Mouse (Mus musculus) hindbrain, embryonic 10.5 days (tissue): ENCODE results near the gene Cyp4f13. TPM values are rescaled to one million over a fixed set of nuclear protein-coding genes. Genes with fewer than 3 reads are reported as not detected.

ENCODE experiments used
- DNase-seq: peaks from one replicate; pipeline ENCODE4 v3.0.0-alpha.2; 2017; ENCODE audit warnings: low spot score
- H3K27ac ChIP-seq: fragments of 300-500 bp; sonication (generic); 2 replicates; pipeline ENCODE4 v1.5.1; 2016; ENCODE audit warnings: mild to moderate bottlenecking, moderate library complexity
- H3K27me3 ChIP-seq: fragments of 300-500 bp; sonication (generic); 2 replicates; pipeline ENCODE4 v1.6.1; 2016; ENCODE audit warnings: mild to moderate bottlenecking; ENCODE audit not compliant: poor library complexity, insufficient read depth, severe bottlenecking
- H3K36me3 ChIP-seq: fragments of 300-500 bp; sonication (generic); 2 replicates; pipeline ENCODE4 v1.6.1; 2016; ENCODE audit warnings: mild to moderate bottlenecking, moderate library complexity
- H3K4me1 ChIP-seq: fragments of 300-500 bp; sonication (generic); replicated peaks from 2 replicates; pipeline ENCODE4 v1.6.1; 2016; ENCODE audit warnings: mild to moderate bottlenecking
- H3K4me3 ChIP-seq: fragments of 300-500 bp; sonication (generic); 2 replicates; pipeline ENCODE4 v1.5.1; 2016; ENCODE audit warnings: mild to moderate bottlenecking, moderate library complexity
- H3K9me3 ChIP-seq: fragments of 300-500 bp; sonication (generic); 2 replicates; pipeline ENCODE4 v1.6.1; 2016; ENCODE audit warnings: mild to moderate bottlenecking, moderate library complexity
- WGBS: fragments of 180-500 bp; shearing (Covaris S2); methylation state at CpG from one replicate; pipeline ENCODE4 v1.1.7; 2016; 5-methylcytosine and 5-hydroxymethylcytosine counted together
- polyA plus RNA-seq: library from polyadenylated mRNA; unstranded; fragments of >200 nt; fragmentation: Nextera tagmentation; extraction: Ambion mirVana; gene quantifications from 2 replicates; pipeline ENCODE4 v1.2.1, GENCODE M21; 2016

The Cyp4f13 gene
- polyA plus RNA-seq = 3.5 and 4.3 TPM in 2 replicates

GRCm38 (mm10) chr17:32947215-32947914 is at the start of gene Cyp4f13:
TSS of gene Cyp4f13 (minus strand) at chr17:32947402.
- H3K27ac ChIP-seq = peak within 1 kb of the TSS; percentile 4; the same call in 1 of the 2 replicates
- no peaks in the 10 kb centered on the region for H3K36me3 ChIP-seq
- 43% methylated on average over 12 of the region's 12 CpGs for WGBS
- no peaks in the 10 kb centered on the region for H3K9me3 ChIP-seq
- peak; percentile 59 for DNase-seq
- H3K4me1 ChIP-seq = 0 out of 2 replicates have a peak, but pooled peaks cover 3% of the 10 kb centered on the region
- peak within 1 kb of the TSS; percentile 41 for H3K4me3 ChIP-seq
- H3K27me3 ChIP-seq = no peaks in the 10 kb centered on the region

GRCm38 (mm10) chr17:32992699-32993474 is 45.7 kb upstream of the Cyp4f13 start, which contains the start of gene Zfp952:
TSS of gene Zfp952 (plus strand) at chr17:32993129.
- Histone ChIP-seq H3K4me1 (peaks cover 13% of the 10 kb centered on the region), H3K36me3 (peaks cover 27% of the 10 kb centered on the region), H3K4me3 (peak within 1 kb of the TSS; percentile 82), H3K27ac (peak within 1 kb of the TSS; percentile 89), H3K9me3 (no peaks in the 10 kb centered on the region; the same call in 1 of the 2 replicates), H3K27me3 (no peaks in the 10 kb centered on the region)
- DNase-seq = peak; percentile 82
- WGBS = 2% methylated on average over 21 of the region's 21 CpGs

GRCm38 (mm10) chr17:32991965-32992698 is 44.9 kb upstream of the Cyp4f13 start:
- H3K36me3 ChIP-seq = peaks cover 27% of the 10 kb centered on the region
- H3K4me3 ChIP-seq = peak overlapping the region; percentile 82
- H3K9me3 ChIP-seq = no peaks in the 10 kb centered on the region; the same call in 1 of the 2 replicates
- 71% methylated on average over 12 of the region's 12 CpGs for WGBS
- H3K4me1 ChIP-seq = peaks cover 13% of the 10 kb centered on the region
- no peaks in the 10 kb centered on the region for H3K27me3 ChIP-seq
- DNase-seq = no peak
- peak overlapping the region; percentile 89 for H3K27ac ChIP-seq

- no peak for DNase-seq
- Histone ChIP-seq H3K4me3 (no peak overlapping the region), H3K4me1 (no peaks in the 10 kb centered on the region), H3K9me3 (no peaks in the 10 kb centered on the region), H3K36me3 (peaks cover 17% of the 10 kb centered on the region), H3K27ac (no peak overlapping the region), H3K27me3 (no peaks in the 10 kb centered on the region)
- 73% methylated on average over 4 of the region's 4 CpGs for WGBS
Observed at GRCm38 (mm10) chr17:32986301-32986700, 39.1 kb upstream of the Cyp4f13 start.

GRCm38 (mm10) chr17:32981361-32981760 is 34.2 kb upstream of the Cyp4f13 start:
- WGBS = 94% methylated on average over 4 of the region's 4 CpGs
- H3K9me3 ChIP-seq = 0 out of 2 replicates have a peak, but pooled peaks cover 9% of the 10 kb centered on the region
- peaks cover 65% of the 10 kb centered on the region for H3K36me3 ChIP-seq
- DNase-seq = no peak
- no peak overlapping the region for H3K27ac ChIP-seq
- H3K4me3 ChIP-seq = no peak overlapping the region
- no peaks in the 10 kb centered on the region for H3K4me1 ChIP-seq
- no peaks in the 10 kb centered on the region for H3K27me3 ChIP-seq

- Histone ChIP-seq H3K27ac (peak within 1 kb of the TSS; percentile 86), H3K36me3 (no peaks in the 10 kb centered on the region), H3K9me3 (no peaks in the 10 kb centered on the region), H3K4me3 (peak within 1 kb of the TSS; percentile 74), H3K27me3 (no peaks in the 10 kb centered on the region), H3K4me1 (peaks cover 19% of the 10 kb centered on the region)
- DNase-seq = peak; percentile 93
- WGBS = 0% methylated on average over 33 of the region's 33 CpGs
Observed at GRCm38 (mm10) chr17:32965623-32966290, 18.6 kb upstream of the Cyp4f13 start, which contains the start of gene Zfp472. TSS of gene Zfp472 (plus strand) at chr17:32965814.

- under 1% methylated on average over 14 of the region's 14 CpGs for WGBS
- Histone ChIP-seq H3K4me3 (peak overlapping the region; percentile 74), H3K27me3 (no peaks in the 10 kb centered on the region), H3K36me3 (no peaks in the 10 kb centered on the region), H3K9me3 (no peaks in the 10 kb centered on the region), H3K4me1 (peaks cover 19% of the 10 kb centered on the region), H3K27ac (peak overlapping the region; percentile 86)
- DNase-seq = no peak
Observed at GRCm38 (mm10) chr17:32965253-32965622, 18.0 kb upstream of the Cyp4f13 start.

GRCm38 (mm10) chr17:32951441-32951840 is 4.2 kb upstream of the Cyp4f13 start:
- no peak overlapping the region for H3K4me3 ChIP-seq
- WGBS = 35% methylated on average over 16 of the region's 16 CpGs
- H3K27me3 ChIP-seq = no peaks in the 10 kb centered on the region
- H3K9me3 ChIP-seq = no peaks in the 10 kb centered on the region
- 0 out of 2 replicates have a peak, but pooled peaks cover 3% of the 10 kb centered on the region for H3K4me1 ChIP-seq
- DNase-seq = peak; percentile 55
- H3K27ac ChIP-seq = no peak overlapping the region
- 0 out of 2 replicates have a peak, but pooled peaks cover 3% of the 10 kb centered on the region for H3K36me3 ChIP-seq

- Histone ChIP-seq H3K4me1 (0 out of 2 replicates have a peak, but pooled peaks cover 3% of the 10 kb centered on the region), H3K9me3 (no peaks in the 10 kb centered on the region), H3K36me3 (0 out of 2 replicates have a peak, but pooled peaks cover 3% of the 10 kb centered on the region), H3K27ac (no peak overlapping the region), H3K4me3 (no peak overlapping the region), H3K27me3 (no peaks in the 10 kb centered on the region)
- no peak for DNase-seq
- WGBS = 82% methylated on average over 11 of the region's 11 CpGs
Observed at GRCm38 (mm10) chr17:32951006-32951405, 3.8 kb upstream of the Cyp4f13 start.

- no peaks in the 10 kb centered on the region for H3K27me3 ChIP-seq
- 0 out of 2 replicates have a peak, but pooled peaks cover 3% of the 10 kb centered on the region for H3K4me1 ChIP-seq
- 0 out of 2 replicates have a peak, but pooled peaks cover under 1% of the 10 kb centered on the region for H3K36me3 ChIP-seq
- DNase-seq = no peak
- no peaks in the 10 kb centered on the region for H3K9me3 ChIP-seq
- no peak overlapping the region for H3K4me3 ChIP-seq
- no peak overlapping the region for H3K27ac ChIP-seq
- 91% methylated on average over 3 of the region's 3 CpGs for WGBS
Observed at GRCm38 (mm10) chr17:32950136-32950535, 2.9 kb upstream of the Cyp4f13 start.

GRCm38 (mm10) chr17:32946716-32947115 is 486 bp downstream of the Cyp4f13 start:
- no peaks in the 10 kb centered on the region for H3K36me3 ChIP-seq
- peak overlapping the region; percentile 4; the same call in 1 of the 2 replicates for H3K27ac ChIP-seq
- H3K27me3 ChIP-seq = no peaks in the 10 kb centered on the region
- no peak for DNase-seq
- peak overlapping the region; percentile 41 for H3K4me3 ChIP-seq
- 0 out of 2 replicates have a peak, but pooled peaks cover 2% of the 10 kb centered on the region for H3K4me1 ChIP-seq
- 68% methylated on average over 9 of the region's 9 CpGs for WGBS
- no peaks in the 10 kb centered on the region for H3K9me3 ChIP-seq
